Mouse (Mus musculus) embryonic facial prominence, embryonic 12.5 days (tissue): ENCODE measurements around the gene Cdk1. TPM values are rescaled to one million over a fixed set of nuclear protein-coding genes. Genes with fewer than 3 reads are reported as not detected.

Experiments
- ATAC-seq: fragments of 200-750 bp; cut with Nextera tagmentation; 2 replicates; pipeline ENCODE4 v1.8.0; 2017; ENCODE audit not compliant: insufficient number of reproducible peaks, insufficient read depth, low FRiP score, low TSS enrichment
- H3K27ac ChIP-seq: fragments of 300-500 bp; sonication (generic); 2 replicates; pipeline ENCODE4 v1.5.1; 2016; ENCODE audit warnings: mild to moderate bottlenecking
- H3K27me3 ChIP-seq: fragments of 300-500 bp; sonication (generic); 2 replicates; pipeline ENCODE4 v1.6.1; 2016; ENCODE audit warnings: mild to moderate bottlenecking, moderate library complexity
- H3K36me3 ChIP-seq: fragments of 300-500 bp; sonication (generic); 2 replicates; pipeline ENCODE4 v1.6.1; 2016; ENCODE audit warnings: mild to moderate bottlenecking
- H3K4me1 ChIP-seq: fragments of 300-500 bp; sonication (generic); 2 replicates; pipeline ENCODE4 v1.6.1; 2016
- H3K4me2 ChIP-seq: fragments of 300-500 bp; sonication (generic); replicated peaks from 2 replicates; pipeline ENCODE4 v1.6.1; 2016; ENCODE audit warnings: mild to moderate bottlenecking, moderate library complexity
- H3K4me3 ChIP-seq: fragments of 300-500 bp; sonication (generic); 2 replicates; pipeline ENCODE4 v1.5.1; 2016; ENCODE audit warnings: mild to moderate bottlenecking
- H3K9ac ChIP-seq: fragments of 300-500 bp; sonication (generic); 2 replicates; pipeline ENCODE4 v1.6.1; 2016; ENCODE audit warnings: mild to moderate bottlenecking, moderate library complexity
- H3K9me3 ChIP-seq: fragments of 300-500 bp; sonication (generic); 2 replicates; pipeline ENCODE4 v1.6.1; 2016; ENCODE audit warnings: mild to moderate bottlenecking, moderate library complexity
- whole genome bisulfite sequencing: fragments of 180-500 bp; shearing (Covaris S2); methylation state at CpG from one replicate; pipeline ENCODE4 v1.1.7; 2016; 5-methylcytosine and 5-hydroxymethylcytosine counted together
- polyA plus RNA-seq: library from polyadenylated mRNA; unstranded; fragments of >200 nt; fragmentation: Nextera tagmentation; extraction: Ambion mirVana; gene quantifications from 2 replicates; pipeline ENCODE4 v1.2.1, GENCODE M21; 2016

Cdk1 gene
- polyA plus RNA-seq, 1 experiment from 2014 or later: 387 TPM

- Histone ChIP-seq H3K9ac (no peak overlapping the region), H3K4me1 (no peaks in the 10 kb centered on the region), H3K4me3 (no peak overlapping the region), H3K36me3 (no peaks in the 10 kb centered on the region), H3K27me3 (no peaks in the 10 kb centered on the region), H3K4me2 (no peak overlapping the region), H3K27ac (no peak overlapping the region), H3K9me3 (no peaks in the 10 kb centered on the region)
- 69% methylated on average over 8 of the region's 8 CpGs for WGBS
- ATAC-seq: no peak
These were observed 25.4 kb downstream of the Cdk1 start for GRCm38 (mm10) chr10:69327362-69327761.

- Histone ChIP-seq H3K27ac (no peak overlapping the region), H3K4me1 (no peaks in the 10 kb centered on the region), H3K36me3 (no peaks in the 10 kb centered on the region), H3K4me3 (no peak overlapping the region), H3K27me3 (no peaks in the 10 kb centered on the region), H3K9ac (no peak overlapping the region), H3K4me2 (no peak overlapping the region), H3K9me3 (no peaks in the 10 kb centered on the region)
- WGBS: 86% methylated on average over 3 of the region's 3 CpGs
- ATAC-seq: no peak
These were observed 26.3 kb downstream of the Cdk1 start for GRCm38 (mm10) chr10:69326433-69326832.

- Histone ChIP-seq H3K9me3 (no peaks in the 10 kb centered on the region), H3K4me3 (no peak overlapping the region), H3K4me2 (no peak overlapping the region), H3K27me3 (no peaks in the 10 kb centered on the region), H3K27ac (no peak overlapping the region), H3K36me3 (no peaks in the 10 kb centered on the region), H3K4me1 (0 out of 2 replicates have a peak, but pooled peaks cover 5% of the 10 kb centered on the region), H3K9ac (no peak overlapping the region)
- WGBS: 86% methylated on average over 7 of the region's 7 CpGs
- ATAC-seq: no peak
These were observed 27.9 kb downstream of the Cdk1 start for GRCm38 (mm10) chr10:69324816-69325215.

GRCm38 (mm10) chr10:69323986-69324385, 28.8 kb downstream of the Cdk1 start:
- Histone ChIP-seq H3K27ac (no peak overlapping the region), H3K4me1 (0 out of 2 replicates have a peak, but pooled peaks cover 5% of the 10 kb centered on the region), H3K4me3 (no peak overlapping the region), H3K36me3 (no peaks in the 10 kb centered on the region), H3K4me2 (no peak overlapping the region), H3K9ac (no peak overlapping the region), H3K27me3 (no peaks in the 10 kb centered on the region), H3K9me3 (no peaks in the 10 kb centered on the region)
- WGBS: 79% methylated on average over 13 of the region's 13 CpGs
- ATAC-seq: no peak

GRCm38 (mm10) chr10:69321519-69322035, 31.2 kb downstream of the Cdk1 start:
- no peaks in the 10 kb centered on the region for H3K36me3 ChIP-seq
- WGBS: 54% methylated on average over 15 of the region's 15 CpGs
- no peak overlapping the region for H3K4me3 ChIP-seq
- ATAC-seq: no peak
- no peak overlapping the region for H3K4me2 ChIP-seq
- H3K9me3 ChIP-seq: peaks cover 3% of the 10 kb centered on the region; the same call in 1 of the 2 replicates
- no peak overlapping the region for H3K9ac ChIP-seq
- no peaks in the 10 kb centered on the region for H3K27me3 ChIP-seq
- no peak overlapping the region for H3K27ac ChIP-seq
- 0 out of 2 replicates have a peak, but pooled peaks cover 5% of the 10 kb centered on the region for H3K4me1 ChIP-seq

GRCm38 (mm10) chr10:69320667-69321518, 31.8 kb downstream of the Cdk1 start:
- Histone ChIP-seq H3K36me3 (no peaks in the 10 kb centered on the region), H3K4me1 (0 out of 2 replicates have a peak, but pooled peaks cover 5% of the 10 kb centered on the region), H3K4me3 (no peak overlapping the region), H3K9ac (no peak overlapping the region), H3K9me3 (peaks cover 3% of the 10 kb centered on the region; the same call in 1 of the 2 replicates), H3K27me3 (no peaks in the 10 kb centered on the region), H3K27ac (peak overlapping the region; percentile 57), H3K4me2 (no peak overlapping the region)
- WGBS: 42% methylated on average over 21 of the region's 21 CpGs
- ATAC-seq: 0 out of 2 replicates have a peak, but pooled peaks have one; percentile 64

- no peak for ATAC-seq
- H3K27ac ChIP-seq: no peak overlapping the region
- WGBS: 84% methylated on average over 11 of the region's 11 CpGs
These were observed 34.2 kb downstream of the Cdk1 start for GRCm38 (mm10) chr10:69318514-69318913.

GRCm38 (mm10) chr10:69313944-69314343, 38.8 kb downstream of the Cdk1 start:
- Histone ChIP-seq H3K4me2 (no peak overlapping the region), H3K27ac (no peak overlapping the region), H3K4me3 (no peak overlapping the region), H3K9me3 (peaks cover 3% of the 10 kb centered on the region; the same call in 1 of the 2 replicates), H3K4me1 (no peaks in the 10 kb centered on the region), H3K9ac (no peak overlapping the region), H3K36me3 (no peaks in the 10 kb centered on the region), H3K27me3 (no peaks in the 10 kb centered on the region)
- 70% methylated on average over 8 of the region's 8 CpGs for WGBS
- no peak for ATAC-seq

More at GRCm38 (mm10) chr10:69318514-69318913, 34.2 kb downstream of the Cdk1 start:
- H3K4me1 ChIP-seq: 0 out of 2 replicates have a peak, but pooled peaks cover 5% of the 10 kb centered on the region
- H3K36me3 ChIP-seq: no peaks in the 10 kb centered on the region
- H3K9ac ChIP-seq: no peak overlapping the region
- H3K9me3 ChIP-seq: peaks cover 3% of the 10 kb centered on the region; the same call in 1 of the 2 replicates
- no peak overlapping the region for H3K4me2 ChIP-seq
- H3K4me3 ChIP-seq: no peak overlapping the region
- H3K27me3 ChIP-seq: no peaks in the 10 kb centered on the region

- ATAC-seq: no peak
- 72% methylated on average over 16 of the region's 16 CpGs for WGBS
- no peaks in the 10 kb centered on the region for H3K27me3 ChIP-seq
- H3K27ac ChIP-seq: no peak overlapping the region
- H3K9ac ChIP-seq: no peak overlapping the region
- no peaks in the 10 kb centered on the region for H3K36me3 ChIP-seq
- no peaks in the 10 kb centered on the region for H3K9me3 ChIP-seq
- H3K4me2 ChIP-seq: no peak overlapping the region
- H3K4me3 ChIP-seq: no peak overlapping the region
- no peaks in the 10 kb centered on the region for H3K4me1 ChIP-seq
These were observed 40.9 kb downstream of the Cdk1 start for GRCm38 (mm10) chr10:69311867-69312266.

- H3K4me2 ChIP-seq: no peak overlapping the region
- no peaks in the 10 kb centered on the region for H3K36me3 ChIP-seq
- H3K27ac ChIP-seq: no peak overlapping the region
- no peak overlapping the region for H3K9ac ChIP-seq
- H3K4me3 ChIP-seq: no peak overlapping the region
- H3K4me1 ChIP-seq: peaks cover 8% of the 10 kb centered on the region; the same call in 1 of the 2 replicates
- no peaks in the 10 kb centered on the region for H3K27me3 ChIP-seq
- no peaks in the 10 kb centered on the region for H3K9me3 ChIP-seq
- 72% methylated on average over 5 of the region's 5 CpGs for WGBS
- no peak for ATAC-seq
These were observed 43.6 kb downstream of the Cdk1 start for GRCm38 (mm10) chr10:69309109-69309508.

GRCm38 (mm10) chr10:69307067-69307466, 45.7 kb downstream of the Cdk1 start:
- Histone ChIP-seq H3K27ac (no peak overlapping the region), H3K4me2 (no peak overlapping the region), H3K36me3 (no peaks in the 10 kb centered on the region), H3K9me3 (no peaks in the 10 kb centered on the region), H3K4me1 (peaks cover 8% of the 10 kb centered on the region; the same call in 1 of the 2 replicates), H3K9ac (no peak overlapping the region), H3K4me3 (no peak overlapping the region), H3K27me3 (no peaks in the 10 kb centered on the region)
- WGBS: 48% methylated on average over 5 of the region's 5 CpGs
- no peak for ATAC-seq

- ATAC-seq: no peak
- H3K27me3 ChIP-seq: no peaks in the 10 kb centered on the region
- peaks cover 8% of the 10 kb centered on the region; the same call in 1 of the 2 replicates for H3K4me1 ChIP-seq
- no peak overlapping the region for H3K27ac ChIP-seq
- no peaks in the 10 kb centered on the region for H3K36me3 ChIP-seq
- WGBS: 65% methylated on average over 14 of the region's 14 CpGs
- H3K9ac ChIP-seq: no peak overlapping the region
- no peaks in the 10 kb centered on the region for H3K9me3 ChIP-seq
- no peak overlapping the region for H3K4me2 ChIP-seq
- H3K4me3 ChIP-seq: no peak overlapping the region
These were observed 46.5 kb downstream of the Cdk1 start for GRCm38 (mm10) chr10:69306205-69306604.
